Mouse (Mus musculus) testis, postnatal 14 days (tissue): ENCODE measurements around the gene Yod1.

Source experiments
- DNase-seq: peaks from one replicate; pipeline ENCODE4 v3.0.0; 2021; ENCODE audit warnings: low spot score

Gene Yod1

GRCm38 (mm10) chr1:130717291-130717871 is at the start of gene Yod1:
TSS of gene Yod1 (plus strand) at chr1:130717327.
- DNase-seq: peak; percentile 90

GRCm38 (mm10) chr1:130678551-130678950 is 38.6 kb upstream of the Yod1 start:
- no peak for DNase-seq

GRCm38 (mm10) chr1:130681075-130681474 is 36.1 kb upstream of the Yod1 start:
- DNase-seq: no peak

GRCm38 (mm10) chr1:130681656-130682413 is 35.3 kb upstream of the Yod1 start:
- DNase-seq: no peak

GRCm38 (mm10) chr1:130683905-130684304 is 33.2 kb upstream of the Yod1 start:
- no peak for DNase-seq

GRCm38 (mm10) chr1:130698601-130699000 is 18.5 kb upstream of the Yod1 start:
- DNase-seq: no peak

GRCm38 (mm10) chr1:130699937-130700633 is 17.0 kb upstream of the Yod1 start:
- no peak for DNase-seq

- no peak for DNase-seq
These were observed 15.2 kb upstream of the Yod1 start for GRCm38 (mm10) chr1:130701976-130702375.

- no peak for DNase-seq
These were observed 13.5 kb upstream of the Yod1 start for GRCm38 (mm10) chr1:130703613-130704012.

- DNase-seq: no peak
These were observed 6.6 kb upstream of the Yod1 start for GRCm38 (mm10) chr1:130710283-130711080.

GRCm38 (mm10) chr1:130714046-130714445 is 3.1 kb upstream of the Yod1 start:
- no peak for DNase-seq

- peak; percentile 92 for DNase-seq
These were observed 1.4 kb upstream of the Yod1 start, which contains the start of gene Gm29427 for GRCm38 (mm10) chr1:130715561-130716217. TSS of gene Gm29427 (minus strand) at chr1:130715799.

- DNase-seq: no peak
These were observed 962 bp upstream of the Yod1 start for GRCm38 (mm10) chr1:130716218-130716512.

- peak; percentile 57 for DNase-seq
These were observed 425 bp upstream of the Yod1 start for GRCm38 (mm10) chr1:130716513-130717290.

GRCm38 (mm10) chr1:130724206-130724605 is 7.1 kb downstream of the Yod1 start:
- no peak for DNase-seq

GRCm38 (mm10) chr1:130726396-130726795 is 9.3 kb downstream of the Yod1 start:
- DNase-seq: no peak

- DNase-seq: no peak
These were observed 10.9 kb downstream of the Yod1 start for GRCm38 (mm10) chr1:130728070-130728469.

GRCm38 (mm10) chr1:130728708-130729107 is 11.6 kb downstream of the Yod1 start:
- no peak for DNase-seq

GRCm38 (mm10) chr1:130729153-130729552 is 12.0 kb downstream of the Yod1 start, which contains the start of gene Pfkfb2:
TSS of gene Pfkfb2 (minus strand) at chr1:130729253.
- no peak for DNase-seq

- DNase-seq: peak; percentile 19
These were observed 14.7 kb downstream of the Yod1 start, which contains the start of gene AA986860 for GRCm38 (mm10) chr1:130731741-130732337. TSS of gene AA986860 (plus strand) at chr1:130731976.
